In the genomic region with DNA sequence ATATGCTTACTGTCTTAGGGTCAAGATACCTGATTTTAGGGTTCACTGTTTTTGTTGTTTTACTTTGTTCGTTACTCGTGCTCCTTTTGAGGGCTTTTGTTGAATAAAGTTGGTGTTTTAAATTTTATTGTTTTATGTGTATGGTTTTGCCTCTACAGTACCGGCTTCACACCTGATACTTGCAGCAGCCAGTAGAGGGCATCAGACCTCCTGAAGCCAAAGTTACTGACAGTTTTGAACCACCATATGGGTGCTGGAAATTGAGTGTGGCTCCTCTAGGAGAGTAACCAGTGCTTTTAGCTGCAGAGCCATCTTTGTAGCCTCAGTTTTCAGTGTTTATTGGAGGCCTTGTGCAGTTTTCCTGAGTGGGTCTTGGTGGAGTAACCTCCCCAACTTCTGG, we compare ENCODE assay signal across 20 mouse cellular contexts. TPM values are rescaled to one million over a fixed set of nuclear protein-coding genes. Genes with fewer than 3 reads are reported as not detected.
DNase-seq lines count a peak whose midpoint lies in the region; ATAC-seq and TF ChIP-seq lines count a peak whose summit lies in the region.
"Had no signal": no experiment of that assay in that cellular context is flagged by ENCODE, and none has a peak within 500 bp of the region (broad histone marks: within the 10 kb centered on the region; RNA-seq: fewer than 3 reads in every experiment).

No protein-coding gene starts in this region.

- no peak overlapping the region for H3K4me3 ChIP-seq in layer of hippocampus, adult 2 months
- no peak overlapping the region for H3K4me3 ChIP-seq in thymus, adult 2 months (ENCODE audit: control insufficient read depth, insufficient read depth, low read length)
- no peak overlapping the region for H3K4me3 ChIP-seq in forebrain, embryonic 11.5 days (ENCODE audit: low read depth, low read length)
- H3K4me3 ChIP-seq: forebrain, embryonic 15.5 days; intestine, embryonic 15.5 days; liver, embryonic 13.5 days had no signal

- no peaks in the 10 kb centered on the region for H3K9me3 ChIP-seq in forebrain, embryonic 11.5 days (ENCODE audit: control insufficient read depth, low read length)
- H3K9me3 ChIP-seq: forebrain, embryonic 15.5 days; intestine, embryonic 15.5 days; liver, embryonic 13.5 days had no signal

- no peaks in the 10 kb centered on the region for H3K36me3 ChIP-seq in thymus, adult 2 months (ENCODE audit: control insufficient read depth, insufficient read depth, low read length)
- H3K36me3 ChIP-seq in splenic B cell, adult 2 months (ENCODE audit: control insufficient read depth, insufficient read depth, low read length, poor library complexity, severe bottlenecking): no peaks in the 10 kb centered on the region
- H3K36me3 ChIP-seq in forebrain, embryonic 11.5 days (ENCODE audit: control insufficient read depth, insufficient read depth, low read length): no peaks in the 10 kb centered on the region
- H3K36me3 ChIP-seq: forebrain, embryonic 15.5 days; intestine, embryonic 15.5 days; liver, embryonic 13.5 days had no signal

- peak; percentile 55 for TF ChIP-seq CTCF in layer of hippocampus, adult 2 months (conservative IDR thresholded peaks at IDR 0.05)
- TF ChIP-seq CTCF in thymus, adult 2 months (IDR thresholded peaks at IDR 0.05; ENCODE audit: borderline replicate concordance, control insufficient read depth, extremely low read depth, insufficient read depth, low read length, poor library complexity): no peak

- TF ChIP-seq POLR2A in thymus, adult 2 months (IDR thresholded peaks at IDR 0.05; ENCODE audit: control insufficient read depth, extremely low read depth, insufficient read depth, low read length, poor library complexity): no peak

- H3K27ac ChIP-seq in layer of hippocampus, adult 2 months: no peak overlapping the region
- no peak overlapping the region for H3K27ac ChIP-seq in thymus, adult 2 months (ENCODE audit: control insufficient read depth, insufficient read depth, low read length)
- H3K27ac ChIP-seq in forebrain, embryonic 11.5 days (ENCODE audit: low read depth, low read length): no peak overlapping the region
- H3K27ac ChIP-seq: forebrain, embryonic 15.5 days; intestine, embryonic 15.5 days; liver, embryonic 13.5 days; macrophage had no signal

- ATAC-seq in forebrain, embryonic 11.5 days (replicated peaks; ENCODE audit: low FRiP score): no peak
- ATAC-seq: forebrain, embryonic 15.5 days; intestine, embryonic 15.5 days; midbrain, embryonic 16.5 days had no signal

- no peak overlapping the region for H3K9ac ChIP-seq in forebrain, embryonic 11.5 days (ENCODE audit: low read length)
- H3K9ac ChIP-seq: forebrain, embryonic 15.5 days; intestine, embryonic 15.5 days; liver, embryonic 13.5 days had no signal

- DNase-seq in layer of hippocampus, adult 2 months (ENCODE audit: low spot score in 2 of 2): no peak
- DNase-seq in layer of hippocampus, postnatal 36 days: no peak
- DNase-seq in thymus, postnatal 25 days: peak; percentile 12
- no peak for DNase-seq in thymus, adult 2 months
- peak; percentile 19 for DNase-seq in MEL-GATA-1-ER (ENCODE audit: extremely low read depth, low read depth)
- peak; percentile 27 for DNase-seq in splenic B cell, adult 2 months (ENCODE audit: low read depth, low spot score)
- no peak for DNase-seq in adrenal gland, postnatal 14 days
- no peak for DNase-seq in forebrain, embryonic 11.5 days (ENCODE audit: low spot score)
- DNase-seq: cerebellum, adult 2 months; heart, postnatal 36 days; liver, embryonic 13.5 days; spleen, adult 18-20 months had no signal

- 87% methylated on average over 3 of the region's 3 CpGs for WGBS in thymus, adult 2 months
- 85% methylated on average over 3 of the region's 3 CpGs for WGBS in forebrain, embryonic 11.5 days

- no peaks in the 10 kb centered on the region for H3K4me1 ChIP-seq in thymus, adult 2 months (replicated peaks; ENCODE audit: control insufficient read depth, insufficient read depth, low read length)
- H3K4me1 ChIP-seq in forebrain, embryonic 11.5 days (replicated peaks; ENCODE audit: control insufficient read depth, insufficient read depth, low read length): no peaks in the 10 kb centered on the region
- H3K4me1 ChIP-seq: forebrain, embryonic 15.5 days; intestine, embryonic 15.5 days; liver, embryonic 13.5 days had no signal

- no peaks in the 10 kb centered on the region for H3K27me3 ChIP-seq in thymus, adult 2 months (ENCODE audit: control insufficient read depth, insufficient read depth, low read length)
- no peaks in the 10 kb centered on the region for H3K27me3 ChIP-seq in splenic B cell, adult 2 months (ENCODE audit: control insufficient read depth, insufficient read depth, low read length, poor library complexity, severe bottlenecking)
- H3K27me3 ChIP-seq in forebrain, embryonic 11.5 days (ENCODE audit: control insufficient read depth, insufficient read depth, low read length): no peaks in the 10 kb centered on the region
- H3K27me3 ChIP-seq: forebrain, embryonic 15.5 days; intestine, embryonic 15.5 days; liver, embryonic 13.5 days had no signal

- H3K4me2 ChIP-seq in forebrain, embryonic 11.5 days (ENCODE audit: low read depth, low read length, severe bottlenecking): no peak overlapping the region
- H3K4me2 ChIP-seq: forebrain, embryonic 15.5 days; intestine, embryonic 15.5 days; liver, embryonic 13.5 days had no signal

RNA-seq across cellular contexts. Expression of gene Tex19.1, which starts 2.2 kb away (rescaled TPM):
- not detected for total RNA-seq in layer of hippocampus, adult 2 months (2021)
- not detected for total RNA-seq in layer of hippocampus, postnatal 36 days (2021)
- polyA plus RNA-seq in thymus, adult 2 months (2012; rRNA removed): 0.08 TPM in 1 of 2 replicates, not detected in the other
- total RNA-seq in adrenal gland, postnatal 14 days (2021): not detected in 2 replicates
- polyA plus RNA-seq in forebrain, embryonic 11.5 days (2014; fragmentation: Nextera tagmentation; extraction: Ambion mirVana): not detected in 2 replicates
- total RNA-seq: gastrocnemius, adult 18-20 months; heart, postnatal 36 days; layer of hippocampus, adult 18-20 months; left cerebral cortex, postnatal 10 days had no signal
- polyA plus RNA-seq: forebrain, embryonic 15.5 days; intestine, embryonic 15.5 days; macrophage; midbrain, embryonic 16.5 days; neural tube, embryonic 14.5 days had no signal

RNA-seq across cellular contexts. Expression of gene Uts2r, which starts 11.9 kb away (rescaled TPM):
- under 1 TPM in 1 of 2 experiments, not detected in 1; 0.27 TPM for total RNA-seq in layer of hippocampus, adult 2 months (2021)
- total RNA-seq in layer of hippocampus, postnatal 36 days (2021): under 1 TPM in 1 of 2 experiments, not detected in 1; 0.23 TPM
- 0.75 and 1.5 TPM in 2 replicates for polyA plus RNA-seq in thymus, adult 2 months (2012; rRNA removed)
- not detected in 2 replicates for total RNA-seq in adrenal gland, postnatal 14 days (2021)
- not detected in 2 replicates for polyA plus RNA-seq in forebrain, embryonic 11.5 days (2014; fragmentation: Nextera tagmentation; extraction: Ambion mirVana)
- total RNA-seq: left cerebral cortex, postnatal 10 days had no signal
- polyA plus RNA-seq: forebrain, embryonic 15.5 days; intestine, embryonic 15.5 days; liver, embryonic 13.5 days; macrophage had no signal

RNA-seq across cellular contexts. Expression of gene Tex19.2, which starts 29.7 kb away (rescaled TPM):
- not detected for total RNA-seq in layer of hippocampus, adult 2 months (2021)
- not detected for total RNA-seq in layer of hippocampus, postnatal 36 days (2021)
- polyA plus RNA-seq in thymus, adult 2 months (2012; rRNA removed): 0.04 and 0.08 TPM in 2 replicates
- total RNA-seq in adrenal gland, postnatal 14 days (2021): not detected in 2 replicates
- polyA plus RNA-seq in forebrain, embryonic 11.5 days (2014; fragmentation: Nextera tagmentation; extraction: Ambion mirVana): not detected in 2 replicates
- total RNA-seq: gastrocnemius, adult 18-20 months; heart, postnatal 36 days; layer of hippocampus, adult 18-20 months; left cerebral cortex, postnatal 10 days had no signal
- polyA plus RNA-seq: cerebellum, adult 2 months; forebrain, embryonic 15.5 days; intestine, embryonic 15.5 days; macrophage; midbrain, embryonic 16.5 days; neural tube, embryonic 14.5 days had no signal

RNA-seq across cellular contexts. Expression of gene Hexdc, which starts 56.0 kb away (rescaled TPM):
- 10 to 100 TPM; 19.3 to 26.3 TPM for total RNA-seq in layer of hippocampus, adult 2 months (2021)
- total RNA-seq in layer of hippocampus, postnatal 36 days (2021): 10 to 100 TPM; 16.7 to 20.2 TPM
- polyA plus RNA-seq in thymus, adult 2 months (2012; rRNA removed): 11.2 and 15.0 TPM in 2 replicates
- 11.5 and 13.7 TPM in 2 replicates for total RNA-seq in adrenal gland, postnatal 14 days (2021)
- 7.3 and 7.8 TPM in 2 replicates for polyA plus RNA-seq in forebrain, embryonic 11.5 days (2014; fragmentation: Nextera tagmentation; extraction: Ambion mirVana)

RNA-seq across cellular contexts. Expression of gene Ogfod3, which starts 56.3 kb away (rescaled TPM):
- 1 to 10 TPM; 6.7 to 7.7 TPM for total RNA-seq in layer of hippocampus, adult 2 months (2021)
- 1 to 10 TPM; 6.0 to 7.0 TPM for total RNA-seq in layer of hippocampus, postnatal 36 days (2021)
- 6.2 and 7.4 TPM in 2 replicates for polyA plus RNA-seq in thymus, adult 2 months (2012; rRNA removed)
- total RNA-seq in adrenal gland, postnatal 14 days (2021): 23.0 and 24.6 TPM in 2 replicates
- 20.3 and 20.5 TPM in 2 replicates for polyA plus RNA-seq in forebrain, embryonic 11.5 days (2014; fragmentation: Nextera tagmentation; extraction: Ambion mirVana)

Comparison
In these comparisons a context has a peak if more than half of its experiments do, and no peak if none do; other contexts are left out.
1. DNase-seq: peak in thymus, postnatal 25 days (single experiment), MEL-GATA-1-ER (single experiment) and splenic B cell, adult 2 months (single experiment); none in layer of hippocampus, adult 2 months (0 of 2), layer of hippocampus, postnatal 36 days (0 of 2), thymus, adult 2 months (single experiment), adrenal gland, postnatal 14 days (single experiment) and forebrain, embryonic 11.5 days (single experiment).